Mouse (Mus musculus): ENCODE measurements around the gene Gdpd1.

- TF ChIP-seq POLR2A (IDR thresholded peaks at IDR 0.05; ENCODE audit: extremely low read depth, insufficient read depth, low read length) (no peak), CTCF (IDR thresholded peaks at IDR 0.05; ENCODE audit: extremely low read depth, insufficient read depth, low read length) (no peak)
These were observed 53.4 kb downstream of the Gdpd1 start for GRCm38 (mm10) chr11:87020449-87020848.

All from cortical plate, adult 2 months (tissue).